Mouse (Mus musculus) liver, adult 2 months (tissue): ENCODE results near the gene Prmt9. TPM values are rescaled to one million over a fixed set of nuclear protein-coding genes. Genes with fewer than 3 reads are reported as not detected.

Source experiments
- DNase-seq: peaks from one replicate; pipeline ENCODE4 v3.0.0-alpha.2; 2011; ENCODE audit warnings: low read depth, low spot score; ENCODE audit errors: extremely low read depth
- H3K27ac ChIP-seq: fragments of 200-500 bp; replicated peaks from 2 replicates; pipeline ENCODE4 v1.5.1; 2012; ENCODE audit warnings: low read depth, mild to moderate bottlenecking, control low read depth, inconsistent platforms, low read length; ENCODE audit not compliant: insufficient read depth
- H3K27me3 ChIP-seq: fragments of 200-500 bp; 2 replicates; pipeline ENCODE4 v1.6.1; 2012; ENCODE audit warnings: mild to moderate bottlenecking, moderate library complexity, low read length, inconsistent platforms; ENCODE audit not compliant: control insufficient read depth, insufficient read depth
- H3K36me3 ChIP-seq: fragments of 200-500 bp; 2 replicates; pipeline ENCODE4 v1.6.1; 2012; ENCODE audit warnings: low read length, inconsistent platforms; ENCODE audit not compliant: control insufficient read depth, insufficient read depth
- H3K4me1 ChIP-seq: fragments of 200-500 bp; 2 replicates; pipeline ENCODE4 v1.6.1; 2011; ENCODE audit warnings: low read length; ENCODE audit not compliant: control insufficient read depth, insufficient read depth
- H3K4me3 ChIP-seq: fragments of 200-500 bp; 2 replicates; pipeline ENCODE4 v1.5.1; 2011; ENCODE audit warnings: low read depth, mild to moderate bottlenecking, control low read depth, low read length, moderate library complexity; ENCODE audit not compliant: insufficient read depth
- H3K79me2 ChIP-seq: fragments of 200-500 bp; 2 replicates; pipeline ENCODE4 v1.6.1; 2012; ENCODE audit warnings: inconsistent platforms, mild to moderate bottlenecking, low read length, moderate library complexity; ENCODE audit not compliant: control insufficient read depth, insufficient read depth
- H3K9ac ChIP-seq: fragments of 200-500 bp; 2 replicates; pipeline ENCODE4 v1.6.1; 2012; ENCODE audit warnings: low read depth, mild to moderate bottlenecking, control low read depth, inconsistent platforms, low read length
- CTCF ChIP-seq: fragments of 200-500 bp; IDR thresholded peaks from 2 replicates; pipeline ENCODE4 v1.5.1; 2011; ENCODE audit warnings: low read depth, low read length, control low read depth
- POLR2A ChIP-seq: fragments of 200-500 bp; IDR thresholded peaks from 2 replicates; pipeline ENCODE4 v1.6.1; 2011; ENCODE audit warnings: low read length, control low read depth; ENCODE audit not compliant: insufficient read depth; ENCODE audit errors: extremely low read depth
- WGBS: fragments of 180-500 bp; shearing (Covaris S2); methylation state at CpG from one replicate; pipeline ENCODE4 v1.1.7; 2018; 5-methylcytosine and 5-hydroxymethylcytosine counted together
- polyA plus RNA-seq: library from polyadenylated mRNA; depleted of rRNA; stranded (reverse); fragments of >200 nt; gene quantifications from 2 replicates; pipeline ENCODE4 v1.2.3, GENCODE M21; 2012
- total RNA-seq: library from RNA; depleted of rRNA; stranded (reverse); fragments of >200 nt; gene quantifications from 2 replicates; pipeline ENCODE4 v1.2.3, GENCODE M21; 2014

Gene Prmt9
- total and polyA plus RNA-seq, 2 experiments: 4.9 to 17.3 TPM

GRCm38 (mm10) chr8:77538256-77538655, 10.9 kb upstream of the Prmt9 start:
- WGBS: 94% methylated on average over 1 of the region's 1 CpGs
- no peak overlapping the region for H3K9ac ChIP-seq
- no peaks in the 10 kb centered on the region for H3K4me1 ChIP-seq
- no peak overlapping the region for H3K4me3 ChIP-seq
- H3K36me3 ChIP-seq: no peaks in the 10 kb centered on the region
- H3K27ac ChIP-seq: no peak overlapping the region
- no peaks in the 10 kb centered on the region for H3K79me2 ChIP-seq
- no peaks in the 10 kb centered on the region for H3K27me3 ChIP-seq
- no peak for DNase-seq
- TF ChIP-seq POLR2A (no peak), CTCF (no peak)

- TF ChIP-seq POLR2A: no peak
- no peak for TF ChIP-seq CTCF
- H3K36me3 ChIP-seq: no peaks in the 10 kb centered on the region
- WGBS: 78% methylated on average over 6 of the region's 6 CpGs
- no peak overlapping the region for H3K4me3 ChIP-seq
- no peak overlapping the region for H3K9ac ChIP-seq
- no peaks in the 10 kb centered on the region for H3K79me2 ChIP-seq
- H3K27ac ChIP-seq: no peak overlapping the region
- no peaks in the 10 kb centered on the region for H3K4me1 ChIP-seq
- no peaks in the 10 kb centered on the region for H3K27me3 ChIP-seq
- DNase-seq: no peak
Observed at GRCm38 (mm10) chr8:77543152-77543777, 5.9 kb upstream of the Prmt9 start.

- Histone ChIP-seq H3K36me3 (no peaks in the 10 kb centered on the region), H3K4me3 (no peak overlapping the region), H3K4me1 (no peaks in the 10 kb centered on the region), H3K27ac (no peak overlapping the region), H3K9ac (no peak overlapping the region), H3K27me3 (no peaks in the 10 kb centered on the region), H3K79me2 (no peaks in the 10 kb centered on the region)
- no peak for TF ChIP-seq POLR2A
- no peak for TF ChIP-seq CTCF
- DNase-seq: no peak
- 81% methylated on average over 3 of the region's 3 CpGs for WGBS
Observed at GRCm38 (mm10) chr8:77544428-77544827, 4.8 kb upstream of the Prmt9 start.

GRCm38 (mm10) chr8:77545616-77546015, 3.6 kb upstream of the Prmt9 start:
- Histone ChIP-seq H3K27ac (no peak overlapping the region), H3K27me3 (no peaks in the 10 kb centered on the region), H3K36me3 (no peaks in the 10 kb centered on the region), H3K9ac (no peak overlapping the region), H3K79me2 (no peaks in the 10 kb centered on the region), H3K4me3 (no peak overlapping the region), H3K4me1 (no peaks in the 10 kb centered on the region)
- TF ChIP-seq CTCF (no peak), POLR2A (no peak)
- peak; percentile 71 for DNase-seq
- WGBS: 37% methylated on average over 4 of the region's 4 CpGs

- Histone ChIP-seq H3K4me3 (peak overlapping the region; percentile 87), H3K27ac (peak overlapping the region; percentile 83), H3K36me3 (peaks cover 13% of the 10 kb centered on the region), H3K27me3 (no peaks in the 10 kb centered on the region), H3K9ac (peak overlapping the region; percentile 92), H3K4me1 (no peaks in the 10 kb centered on the region), H3K79me2 (peaks cover 4% of the 10 kb centered on the region; the same call in 1 of the 2 replicates)
- DNase-seq: peak; percentile 77
- WGBS: 7% methylated on average over 7 of the region's 7 CpGs
- no peak for TF ChIP-seq POLR2A
- peak; percentile 37; the same call in 1 of the 2 replicates for TF ChIP-seq CTCF
Observed at GRCm38 (mm10) chr8:77549881-77550580, 834 bp downstream of the Prmt9 start.

- Histone ChIP-seq H3K36me3 (peaks cover 30% of the 10 kb centered on the region), H3K9ac (no peak overlapping the region), H3K27ac (no peak overlapping the region), H3K4me3 (no peak overlapping the region), H3K4me1 (no peaks in the 10 kb centered on the region), H3K79me2 (peaks cover 4% of the 10 kb centered on the region; the same call in 1 of the 2 replicates), H3K27me3 (no peaks in the 10 kb centered on the region)
- 100% methylated on average over 3 of the region's 3 CpGs for WGBS
- no peak for TF ChIP-seq CTCF
- TF ChIP-seq POLR2A: no peak
- DNase-seq: no peak
Observed at GRCm38 (mm10) chr8:77552491-77552890, 3.3 kb downstream of the Prmt9 start.
